Mouse (Mus musculus): ENCODE measurements around the gene Muc3.

DNA sequence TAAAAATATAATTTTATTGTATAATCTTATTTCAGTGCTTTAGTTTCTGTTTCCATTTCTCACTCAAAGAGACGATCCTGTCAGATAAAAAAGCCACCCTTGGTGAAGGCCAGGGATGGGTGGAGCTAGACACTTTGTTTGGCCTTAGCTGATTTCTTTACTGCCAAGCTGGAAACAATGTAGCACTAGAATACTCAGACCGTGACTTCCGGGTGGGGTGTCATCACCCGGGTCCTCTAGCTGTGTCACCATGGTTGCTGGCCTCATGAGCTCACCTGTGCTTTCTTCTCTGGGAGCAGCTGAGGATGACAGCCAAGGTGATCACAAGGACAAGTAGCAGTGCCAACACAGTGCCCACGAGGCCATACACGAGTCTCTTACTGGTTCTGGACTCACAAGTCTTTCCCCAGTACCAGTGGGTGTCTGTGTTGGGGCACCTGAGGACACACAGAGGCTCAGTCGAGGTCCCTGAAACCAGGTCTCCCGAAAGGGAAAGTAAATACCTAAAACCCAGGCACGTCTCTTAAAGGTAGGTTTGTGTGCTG lies 21.8 kb upstream of the Muc3 start:
- TF ChIP-seq CTCF (IDR thresholded peaks at IDR 0.05; ENCODE audit: low read depth, low read length) (no peak), GATA1 (IDR thresholded peaks at IDR 0.05; ENCODE audit: borderline replicate concordance, low read length) (no peak), GATA2 (IDR thresholded peaks at IDR 0.05; ENCODE audit: borderline replicate concordance, low read depth, low read length) (no peak), TAL1 (conservative IDR thresholded peaks at IDR 0.05; ENCODE audit: low read depth, low read length) (no peak)

All from G1E (cell line).